Mouse (Mus musculus) cerebellum, adult 2 months (tissue): ENCODE data around the gene Pck1.

ENCODE experiments used
- CTCF ChIP-seq: fragments of 200-500 bp; IDR thresholded peaks from 2 replicates; pipeline ENCODE4 v1.5.1; 2011; ENCODE audit warnings: low read depth, mild to moderate bottlenecking, control low read depth, low read length, moderate library complexity, borderline replicate concordance; ENCODE audit not compliant: insufficient read depth
- POLR2A ChIP-seq: fragments of 200-500 bp; IDR thresholded peaks from 2 replicates; pipeline ENCODE4 v1.6.1; 2011; ENCODE audit warnings: low read length, control low read depth, borderline replicate concordance; ENCODE audit not compliant: insufficient read depth

DNA sequence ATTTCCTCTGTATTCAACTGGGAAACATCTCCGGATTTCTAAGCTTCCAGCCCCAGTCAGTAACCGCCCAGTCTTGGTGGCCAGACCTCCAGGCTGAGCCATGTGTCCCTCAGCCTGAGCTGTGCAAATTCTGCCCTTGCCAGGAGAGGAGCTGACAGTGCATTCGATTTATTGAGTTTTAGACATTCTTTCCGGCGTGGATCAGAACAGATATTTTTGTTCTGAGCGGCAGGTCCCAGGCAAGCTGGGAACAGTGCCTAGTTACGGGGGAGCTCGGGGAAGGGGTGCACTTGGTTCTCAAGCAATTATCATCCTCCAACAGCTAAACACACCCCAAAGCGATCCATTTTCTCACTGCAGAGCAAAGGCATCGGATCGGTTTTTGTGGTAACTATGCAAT, 9.2 kb upstream of the Pck1 start:
- TF ChIP-seq CTCF, result no peak
- no peak for TF ChIP-seq POLR2A
